Mouse (Mus musculus) limb, embryonic 13.5 days (tissue): Measurements from ENCODE around the gene Tmem56. TPM values are rescaled to one million over a fixed set of nuclear protein-coding genes. Genes with fewer than 3 reads are reported as not detected.

Experiments used
- ATAC-seq: fragments of 200-750 bp; cut with Nextera tagmentation; 2 replicates; pipeline ENCODE4 v1.8.0; 2017; ENCODE audit warnings: low read depth, moderate number of reproducible peaks, moderate TSS enrichment; ENCODE audit not compliant: low FRiP score
- H3K27ac ChIP-seq: fragments of 300-500 bp; sonication (generic); 2 replicates; pipeline ENCODE4 v1.5.1; 2015; ENCODE audit warnings: inconsistent platforms, mild to moderate bottlenecking, moderate library complexity
- H3K27me3 ChIP-seq: fragments of 300-500 bp; sonication (generic); 2 replicates; pipeline ENCODE4 v1.6.1; 2015; ENCODE audit warnings: mild to moderate bottlenecking, inconsistent platforms
- H3K36me3 ChIP-seq: fragments of 300-500 bp; sonication (generic); 2 replicates; pipeline ENCODE4 v1.6.1; 2015; ENCODE audit warnings: inconsistent platforms, mild to moderate bottlenecking, moderate library complexity
- H3K4me1 ChIP-seq: fragments of 300-500 bp; sonication (generic); 2 replicates; pipeline ENCODE4 v1.6.1; 2015; ENCODE audit warnings: inconsistent platforms
- H3K4me2 ChIP-seq: fragments of 300-500 bp; sonication (generic); replicated peaks from 2 replicates; pipeline ENCODE4 v1.6.1; 2015; ENCODE audit warnings: inconsistent platforms, mild to moderate bottlenecking, moderate library complexity
- H3K4me3 ChIP-seq: fragments of 300-500 bp; sonication (generic); 2 replicates; pipeline ENCODE4 v1.5.1; 2015; ENCODE audit warnings: moderate library complexity, mild to moderate bottlenecking, inconsistent platforms
- H3K9ac ChIP-seq: fragments of 300-500 bp; sonication (generic); 2 replicates; pipeline ENCODE4 v1.6.1; 2015; ENCODE audit warnings: mild to moderate bottlenecking, inconsistent platforms
- H3K9me3 ChIP-seq: fragments of 300-500 bp; sonication (generic); 2 replicates; pipeline ENCODE4 v1.6.1; 2016; ENCODE audit warnings: inconsistent platforms
- WGBS: fragments of 180-500 bp; shearing (Covaris S2); methylation state at CpG from one replicate; pipeline ENCODE4 v1.1.7; 2015; 5-methylcytosine and 5-hydroxymethylcytosine counted together
- polyA plus RNA-seq: library from polyadenylated mRNA; unstranded; fragments of >200 nt; fragmentation: Nextera tagmentation; extraction: Ambion mirVana; gene quantifications from 2 replicates; pipeline ENCODE4 v1.2.1, GENCODE M21; 2015

The Tmem56 gene
- polyA plus RNA-seq, 1 experiment from 2014 or later: 1.0 TPM

DNA sequence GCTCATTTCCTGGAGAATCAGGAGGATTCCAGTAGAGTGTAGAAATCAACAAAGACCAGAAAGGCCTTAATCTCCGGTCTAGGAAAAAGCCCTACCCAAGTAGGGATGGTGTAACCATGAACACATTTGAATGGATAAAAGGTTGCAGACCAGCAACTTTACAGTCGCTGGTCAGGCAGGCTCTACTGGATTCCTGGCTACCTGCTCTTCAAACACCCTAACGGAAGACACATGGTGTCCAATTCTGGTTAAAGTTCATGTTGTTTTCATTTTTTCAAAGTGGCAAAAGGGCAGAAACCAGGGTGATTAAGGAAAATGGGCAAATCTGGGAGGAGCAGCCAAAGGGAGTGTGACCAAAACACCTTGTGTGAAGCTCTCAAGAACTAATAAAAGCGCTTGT is 5.9 kb downstream of the Tmem56 start:
- Histone ChIP-seq H3K4me1 (no peaks in the 10 kb centered on the region), H3K36me3 (no peaks in the 10 kb centered on the region), H3K4me3 (no peak overlapping the region), H3K9me3 (no peaks in the 10 kb centered on the region), H3K27me3 (no peaks in the 10 kb centered on the region), H3K9ac (no peak overlapping the region), H3K27ac (no peak overlapping the region), H3K4me2 (no peak overlapping the region)
- WGBS: 68% methylated on average over 4 of the region's 4 CpGs
- ATAC-seq: no peak

GRCm38 (mm10) chr3:121274010-121274409 is 8.9 kb downstream of the Tmem56 start:
- Histone ChIP-seq H3K36me3 (no peaks in the 10 kb centered on the region), H3K27me3 (0 out of 2 replicates have a peak, but pooled peaks cover 4% of the 10 kb centered on the region), H3K4me2 (no peak overlapping the region), H3K4me3 (no peak overlapping the region), H3K4me1 (no peaks in the 10 kb centered on the region), H3K9me3 (no peaks in the 10 kb centered on the region), H3K9ac (no peak overlapping the region), H3K27ac (no peak overlapping the region)
- 97% methylated on average over 2 of the region's 2 CpGs for WGBS
- no peak for ATAC-seq

GRCm38 (mm10) chr3:121272577-121272976 is 10.3 kb downstream of the Tmem56 start:
- H3K27ac ChIP-seq: no peak overlapping the region
- no peak overlapping the region for H3K4me3 ChIP-seq
- H3K27me3 ChIP-seq: 0 out of 2 replicates have a peak, but pooled peaks cover 4% of the 10 kb centered on the region
- no peak overlapping the region for H3K4me2 ChIP-seq
- ATAC-seq: no peak
- no peaks in the 10 kb centered on the region for H3K9me3 ChIP-seq
- no peaks in the 10 kb centered on the region for H3K36me3 ChIP-seq
- no peaks in the 10 kb centered on the region for H3K4me1 ChIP-seq
- H3K9ac ChIP-seq: no peak overlapping the region
- WGBS: 56% methylated on average over 2 of the region's 2 CpGs

DNA sequence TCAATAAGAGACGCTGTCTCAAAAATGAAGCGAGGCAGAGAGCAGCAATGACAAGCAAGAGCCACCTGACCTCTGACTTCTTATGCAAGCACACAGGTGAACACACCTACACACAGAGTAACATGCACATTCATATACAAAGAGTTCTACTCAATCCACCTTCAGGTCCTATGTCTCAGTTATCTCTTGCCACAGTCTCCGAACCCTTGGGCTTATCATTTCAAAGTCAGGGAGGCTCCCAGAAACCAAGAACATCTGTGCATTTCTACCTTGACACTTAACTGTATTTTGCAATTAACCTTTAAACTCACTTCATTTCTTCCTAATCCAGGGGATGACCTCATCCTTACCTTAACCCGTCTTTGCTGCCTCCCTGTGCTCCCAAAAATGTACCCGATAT is 15.6 kb downstream of the Tmem56 start:
- ATAC-seq: no peak
- no peak overlapping the region for H3K27ac ChIP-seq
- H3K4me3 ChIP-seq: no peak overlapping the region
- peaks cover 36% of the 10 kb centered on the region for H3K27me3 ChIP-seq
- peaks cover 8% of the 10 kb centered on the region; the same call in 1 of the 2 replicates for H3K4me1 ChIP-seq
- H3K36me3 ChIP-seq: no peaks in the 10 kb centered on the region
- no peak overlapping the region for H3K4me2 ChIP-seq
- H3K9ac ChIP-seq: no peak overlapping the region
- 79% methylated on average over 5 of the region's 5 CpGs for WGBS
- H3K9me3 ChIP-seq: no peaks in the 10 kb centered on the region

- H3K36me3 ChIP-seq: no peaks in the 10 kb centered on the region
- H3K9me3 ChIP-seq: no peaks in the 10 kb centered on the region
- no peak overlapping the region for H3K9ac ChIP-seq
- H3K4me1 ChIP-seq: peaks cover 12% of the 10 kb centered on the region; the same call in 1 of the 2 replicates
- no peak overlapping the region for H3K4me2 ChIP-seq
- no peak overlapping the region for H3K4me3 ChIP-seq
- 61% methylated on average over 6 of the region's 6 CpGs for WGBS
- H3K27ac ChIP-seq: no peak overlapping the region
- no peak for ATAC-seq
- H3K27me3 ChIP-seq: peaks cover 61% of the 10 kb centered on the region
These were observed 18.7 kb downstream of the Tmem56 start for GRCm38 (mm10) chr3:121264242-121264641.

- H3K27me3 ChIP-seq: peaks cover 63% of the 10 kb centered on the region
- no peak overlapping the region for H3K27ac ChIP-seq
- H3K36me3 ChIP-seq: no peaks in the 10 kb centered on the region
- H3K4me2 ChIP-seq: peak overlapping the region; percentile 97
- no peaks in the 10 kb centered on the region for H3K9me3 ChIP-seq
- ATAC-seq: peak; percentile 21; the same call in 1 of the 2 replicates
- H3K9ac ChIP-seq: peak overlapping the region; percentile 81
- H3K4me3 ChIP-seq: peak overlapping the region; percentile 71
- WGBS: 2% methylated on average over 20 of the region's 20 CpGs
- H3K4me1 ChIP-seq: peaks cover 19% of the 10 kb centered on the region
These were observed 19.7 kb downstream of the Tmem56 start for GRCm38 (mm10) chr3:121263205-121263548.

- Histone ChIP-seq H3K9ac (peak overlapping the region; percentile 81), H3K4me1 (peaks cover 19% of the 10 kb centered on the region), H3K9me3 (no peaks in the 10 kb centered on the region), H3K36me3 (no peaks in the 10 kb centered on the region), H3K27ac (no peak overlapping the region), H3K4me3 (peak overlapping the region; percentile 71), H3K27me3 (peaks cover 66% of the 10 kb centered on the region), H3K4me2 (peak overlapping the region; percentile 97)
- WGBS: under 1% methylated on average over 96 of the region's 97 CpGs
- peak; percentile 91 for ATAC-seq
These were observed 20.2 kb downstream of the Tmem56 start for GRCm38 (mm10) chr3:121262521-121263204.

DNA sequence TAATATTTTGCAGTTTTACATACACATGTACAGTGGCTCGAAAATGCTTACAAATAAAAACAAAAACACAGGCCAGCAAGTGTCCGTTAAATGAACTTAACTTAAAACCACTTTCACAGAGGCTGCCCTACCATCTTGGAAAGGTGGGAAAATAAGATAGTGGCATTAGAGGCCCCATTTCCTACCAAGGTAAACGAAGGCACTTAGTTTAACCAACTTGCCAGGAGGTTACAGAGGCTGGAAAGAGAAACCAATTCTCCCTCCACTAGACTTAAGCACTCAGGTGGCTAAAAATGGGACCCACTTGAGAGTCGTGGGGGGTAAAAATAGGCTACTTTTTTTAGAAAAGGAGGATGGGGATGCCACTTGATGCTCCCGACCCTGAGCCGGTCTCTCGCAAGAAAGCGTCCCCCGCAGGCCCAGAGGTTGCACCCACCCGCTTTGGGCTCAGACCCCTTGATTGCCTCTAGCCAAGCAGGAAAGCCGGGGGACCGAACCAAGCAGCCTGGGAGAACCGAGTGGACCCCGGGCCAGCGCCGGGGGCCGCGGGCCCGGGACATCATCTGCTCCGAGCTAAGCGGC is 20.9 kb downstream of the Tmem56 start:
- H3K4me3 ChIP-seq: peak overlapping the region; percentile 71
- H3K27me3 ChIP-seq: peaks cover 68% of the 10 kb centered on the region
- peak overlapping the region; percentile 81 for H3K9ac ChIP-seq
- peak overlapping the region; percentile 97 for H3K4me2 ChIP-seq
- ATAC-seq: no peak
- H3K27ac ChIP-seq: no peak overlapping the region
- 9% methylated on average over 21 of the region's 21 CpGs for WGBS
- no peaks in the 10 kb centered on the region for H3K36me3 ChIP-seq
- no peaks in the 10 kb centered on the region for H3K9me3 ChIP-seq
- peaks cover 19% of the 10 kb centered on the region for H3K4me1 ChIP-seq

- WGBS: 63% methylated on average over 7 of the region's 7 CpGs
- H3K27me3 ChIP-seq: peaks cover 65% of the 10 kb centered on the region
- H3K36me3 ChIP-seq: no peaks in the 10 kb centered on the region
- no peak overlapping the region for H3K4me3 ChIP-seq
- H3K9me3 ChIP-seq: no peaks in the 10 kb centered on the region
- H3K9ac ChIP-seq: no peak overlapping the region
- peaks cover 19% of the 10 kb centered on the region for H3K4me1 ChIP-seq
- no peak overlapping the region for H3K27ac ChIP-seq
- no peak overlapping the region for H3K4me2 ChIP-seq
- ATAC-seq: no peak
These were observed 21.6 kb downstream of the Tmem56 start for GRCm38 (mm10) chr3:121261251-121261650.

- no peak overlapping the region for H3K27ac ChIP-seq
- no peak overlapping the region for H3K9ac ChIP-seq
- H3K4me1 ChIP-seq: peaks cover 19% of the 10 kb centered on the region
- H3K36me3 ChIP-seq: no peaks in the 10 kb centered on the region
- no peak for ATAC-seq
- no peaks in the 10 kb centered on the region for H3K9me3 ChIP-seq
- no peak overlapping the region for H3K4me3 ChIP-seq
- H3K27me3 ChIP-seq: peaks cover 64% of the 10 kb centered on the region
- no peak overlapping the region for H3K4me2 ChIP-seq
- 71% methylated on average over 1 of the region's 1 CpGs for WGBS
These were observed 22.1 kb downstream of the Tmem56 start for GRCm38 (mm10) chr3:121260831-121261230.

GRCm38 (mm10) chr3:121260041-121260440 is 22.9 kb downstream of the Tmem56 start:
- Histone ChIP-seq H3K27me3 (peaks cover 60% of the 10 kb centered on the region), H3K4me1 (peaks cover 19% of the 10 kb centered on the region), H3K4me3 (no peak overlapping the region), H3K4me2 (no peak overlapping the region), H3K36me3 (no peaks in the 10 kb centered on the region), H3K9ac (no peak overlapping the region), H3K27ac (no peak overlapping the region), H3K9me3 (no peaks in the 10 kb centered on the region)
- no peak for ATAC-seq
- WGBS: 80% methylated on average over 7 of the region's 7 CpGs

DNA sequence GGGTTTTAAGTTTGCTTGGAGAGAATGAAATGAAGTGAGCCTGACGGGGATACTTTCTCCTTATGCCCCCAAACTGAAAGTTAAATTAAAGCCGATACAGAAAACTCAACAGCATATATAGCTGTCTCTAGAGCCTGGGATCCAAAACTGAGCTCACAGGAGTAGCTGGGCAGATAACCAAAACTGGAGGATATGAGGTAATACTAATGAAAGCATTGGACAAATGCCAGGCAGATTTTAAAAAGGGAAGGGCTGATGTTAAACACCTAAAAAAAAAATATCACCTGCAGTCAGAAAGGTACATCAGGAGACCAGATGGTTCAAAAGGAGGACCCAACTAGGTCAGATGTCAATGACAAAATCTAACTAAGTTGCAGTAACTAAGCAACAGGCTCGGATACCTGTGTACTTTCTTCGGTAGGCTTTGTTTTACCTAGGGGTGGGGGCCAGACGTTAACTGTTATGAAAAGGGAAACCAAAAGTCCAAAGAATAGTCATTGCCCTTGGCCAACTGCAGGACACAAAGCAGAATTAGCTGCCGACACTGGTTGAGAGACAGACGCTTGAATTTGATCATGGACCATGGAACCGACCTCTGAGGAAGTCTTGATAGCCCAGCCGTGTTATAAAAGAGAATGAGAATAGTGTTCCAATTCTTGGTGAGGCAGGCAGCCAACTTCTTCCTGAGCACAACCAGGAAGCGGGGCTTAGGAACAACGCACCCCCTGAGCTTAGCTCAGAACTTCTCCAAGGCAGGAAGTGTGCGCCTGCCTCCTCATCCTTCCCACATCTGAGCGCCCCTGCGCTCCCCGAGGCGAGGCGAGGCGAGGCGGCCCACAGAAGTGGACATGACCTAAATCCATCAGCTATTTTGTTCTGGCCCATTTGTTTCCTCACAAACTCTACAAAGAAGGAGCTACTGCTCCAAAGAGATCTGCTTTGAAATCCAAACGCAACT is 24.1 kb downstream of the Tmem56 start:
- Histone ChIP-seq H3K9me3 (no peaks in the 10 kb centered on the region), H3K4me1 (peaks cover 19% of the 10 kb centered on the region), H3K4me2 (no peak overlapping the region), H3K27ac (peak overlapping the region; percentile 15; the same call in 1 of the 2 replicates), H3K27me3 (peaks cover 48% of the 10 kb centered on the region), H3K36me3 (no peaks in the 10 kb centered on the region), H3K9ac (no peak overlapping the region), H3K4me3 (no peak overlapping the region)
- 65% methylated on average over 20 of the region's 20 CpGs for WGBS
- ATAC-seq: no peak
